Mouse (Mus musculus): ENCODE measurements at regions not wholly inside any gene's neighbourhood (a gene's known extent, or its start where the extent isn't known, plus 50 kb on each side); places are given as distances from the start of the nearest gene placed in this dataset.

GRCm38 (mm10) chr2:45434169-45434568 is 317.0 kb upstream of the Zeb2 start (continued):
- TF ChIP-seq USF1 (IDR thresholded peaks at IDR 0.05; ENCODE audit: low read depth, low read length): no peak
- TF ChIP-seq ZKSCAN1 (IDR thresholded peaks at IDR 0.05; ENCODE audit: low read depth, low read length): no peak
- TF ChIP-seq HCFC1 (IDR thresholded peaks at IDR 0.05; ENCODE audit: low read depth, low read length): no peak
- TF ChIP-seq MEF2A (IDR thresholded peaks at IDR 0.05; ENCODE audit: extremely low read depth, insufficient replicate concordance, low read depth, low read length, poor library complexity, severe bottlenecking): no peak
- no peak for TF ChIP-seq ETS1 (IDR thresholded peaks at IDR 0.05; ENCODE audit: low read depth, low read length)
- TF ChIP-seq RAD21 (IDR thresholded peaks at IDR 0.05; ENCODE audit: low read depth, low read length): no peak
- no peak for TF ChIP-seq GABPA (IDR thresholded peaks at IDR 0.05; ENCODE audit: low read depth, low read length)
- TF ChIP-seq ELF1 (IDR thresholded peaks at IDR 0.05; ENCODE audit: low read depth, low read length): no peak

GRCm38 (mm10) chr2:45431366-45431765 is 314.2 kb upstream of the Zeb2 start:
- no peak for DNase-seq (ENCODE audit: low read depth, low spot score)
- H3K4me3 ChIP-seq (ENCODE audit: control insufficient read depth in 1 of 2, insufficient read depth in 1 of 2, low read depth in 2 of 2, low read length in 2 of 2): no peak overlapping the region
- no peaks in the 10 kb centered on the region for H3K27me3 ChIP-seq (ENCODE audit: control insufficient read depth in 1 of 2, insufficient read depth in 2 of 2, low read length in 2 of 2)
- no peaks in the 10 kb centered on the region for H3K79me2 ChIP-seq (ENCODE audit: control insufficient read depth, insufficient read depth, low read length, poor library complexity)
- TF ChIP-seq TBP (IDR thresholded peaks at IDR 0.05; ENCODE audit: low read depth, low read length) (no peak), TCF12 (IDR thresholded peaks at IDR 0.05; ENCODE audit: low read depth, low read length) (no peak), ZMIZ1 (IDR thresholded peaks at IDR 0.05; ENCODE audit: low read depth, low read length) (no peak)
- H3K9ac ChIP-seq (ENCODE audit: control insufficient read depth, low read depth, low read length, poor library complexity, severe bottlenecking): no peak overlapping the region
- H3K4me1 ChIP-seq (ENCODE audit: control insufficient read depth in 1 of 2, insufficient read depth in 2 of 2, low read length in 2 of 2): no peaks in the 10 kb centered on the region
- H3K36me3 ChIP-seq (ENCODE audit: control insufficient read depth in 1 of 2, insufficient read depth in 2 of 2, low read length in 2 of 2): no peaks in the 10 kb centered on the region
- H3K27ac ChIP-seq (ENCODE audit: control insufficient read depth, low read depth, low read length): no peak overlapping the region
- no peaks in the 10 kb centered on the region for H3K9me3 ChIP-seq (replicated peaks; ENCODE audit: insufficient read depth, low read length)

- TF ChIP-seq TBP (IDR thresholded peaks at IDR 0.05; ENCODE audit: low read depth, low read length): no peak
- TF ChIP-seq USF1 (IDR thresholded peaks at IDR 0.05; ENCODE audit: low read depth, low read length): no peak
- TF ChIP-seq ZMIZ1 (IDR thresholded peaks at IDR 0.05; ENCODE audit: low read depth, low read length): no peak
- no peak for TF ChIP-seq NRF1 (IDR thresholded peaks at IDR 0.05; ENCODE audit: insufficient read depth, low read depth, low read length, poor library complexity, severe bottlenecking)
- no peak for TF ChIP-seq MXI1 (IDR thresholded peaks at IDR 0.05; ENCODE audit: low read depth, low read length)
- no peak for TF ChIP-seq EP300 (IDR thresholded peaks at IDR 0.05; ENCODE audit: low read depth in 1 of 2, low read length in 2 of 2)
- no peak for TF ChIP-seq BHLHE40 (IDR thresholded peaks at IDR 0.05; ENCODE audit: borderline replicate concordance, low read depth, low read length)
- no peak for TF ChIP-seq ETS1 (IDR thresholded peaks at IDR 0.05; ENCODE audit: low read depth, low read length)
- no peak for TF ChIP-seq KAT2A (conservative IDR thresholded peaks at IDR 0.05; ENCODE audit: low read depth, low read length)
- no peak for TF ChIP-seq TCF12 (IDR thresholded peaks at IDR 0.05; ENCODE audit: low read depth, low read length)
- TF ChIP-seq SMC3 (IDR thresholded peaks at IDR 0.05; ENCODE audit: low read depth, low read length): no peak
- TF ChIP-seq MAX (IDR thresholded peaks at IDR 0.05; ENCODE audit: low read length): no peak
- TF ChIP-seq ZC3H11A (IDR thresholded peaks at IDR 0.05; ENCODE audit: low read depth, low read length): no peak
- TF ChIP-seq RAD21 (IDR thresholded peaks at IDR 0.05; ENCODE audit: low read depth, low read length): no peak
- no peak for TF ChIP-seq JUND (IDR thresholded peaks at IDR 0.05; ENCODE audit: low read depth, low read length)
- TF ChIP-seq CHD2 (IDR thresholded peaks at IDR 0.05; ENCODE audit: low read length): no peak
- TF ChIP-seq CHD1 (IDR thresholded peaks at IDR 0.05; ENCODE audit: low read depth, low read length): no peak
- DNase-seq (ENCODE audit: low read depth, low spot score): no peak
- H3K4me3 ChIP-seq (ENCODE audit: control insufficient read depth in 1 of 2, insufficient read depth in 1 of 2, low read depth in 2 of 2, low read length in 2 of 2): no peak overlapping the region
- no peaks in the 10 kb centered on the region for H3K36me3 ChIP-seq (ENCODE audit: control insufficient read depth in 1 of 2, insufficient read depth in 2 of 2, low read length in 2 of 2)
- no peaks in the 10 kb centered on the region for H3K4me1 ChIP-seq (ENCODE audit: control insufficient read depth in 1 of 2, insufficient read depth in 2 of 2, low read length in 2 of 2)
- H3K27ac ChIP-seq (ENCODE audit: control insufficient read depth, low read depth, low read length): no peak overlapping the region
- H3K9ac ChIP-seq (ENCODE audit: control insufficient read depth, low read depth, low read length, poor library complexity, severe bottlenecking): no peak overlapping the region
- no peaks in the 10 kb centered on the region for H3K9me3 ChIP-seq (replicated peaks; ENCODE audit: insufficient read depth, low read length)
- no peaks in the 10 kb centered on the region for H3K79me2 ChIP-seq (ENCODE audit: control insufficient read depth, insufficient read depth, low read length, poor library complexity)
- no peaks in the 10 kb centered on the region for H3K27me3 ChIP-seq (ENCODE audit: control insufficient read depth in 1 of 2, insufficient read depth in 2 of 2, low read length in 2 of 2)
These were observed 304.6 kb upstream of the Zeb2 start for GRCm38 (mm10) chr2:45421774-45422173.
